Mouse (Mus musculus): ENCODE results near the gene Tspan11.

The Tspan11 gene

DNA sequence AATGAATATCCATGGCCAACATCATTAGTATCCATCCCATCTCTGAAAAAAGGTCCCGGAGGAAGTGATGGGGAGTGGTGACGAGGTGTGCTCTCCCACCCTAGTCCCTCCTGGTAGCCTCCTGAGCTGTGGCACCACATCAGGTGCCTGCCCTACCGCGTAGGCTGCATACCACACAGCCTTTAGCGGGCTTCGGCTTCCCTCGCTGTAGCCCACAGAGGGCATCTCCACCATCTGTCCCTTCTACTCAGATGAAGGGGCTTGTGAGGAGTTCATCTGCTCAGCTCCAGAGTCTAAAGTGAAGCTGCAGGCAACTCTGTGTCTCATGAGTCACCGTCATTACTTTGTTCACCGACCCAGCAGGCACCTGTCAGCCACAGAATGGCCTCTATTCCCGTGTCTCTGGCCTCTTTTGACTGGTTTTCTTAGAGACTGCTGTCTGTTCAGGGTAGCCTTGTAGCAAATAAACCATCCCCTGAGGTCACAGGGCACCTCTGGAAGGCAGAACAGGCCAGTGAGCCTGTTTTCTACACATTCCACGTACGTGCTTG is 101.6 kb downstream of the Tspan11 start:
- in situ Hi-C loops (cut with MboI, MseI): no loop called here

GRCm38 (mm10) chr6:127989624-127990212 is 102.3 kb downstream of the Tspan11 start:
- in situ Hi-C loops (cut with MboI, MseI): no loop called here

- in situ Hi-C loops (cut with MboI, MseI): no loop called here
Observed at GRCm38 (mm10) chr6:127991509-127992176, 104.3 kb downstream of the Tspan11 start.

GRCm38 (mm10) chr6:127992993-127993392 is 105.6 kb downstream of the Tspan11 start:
- in situ Hi-C loops (cut with MboI, MseI): no loop called here

DNA sequence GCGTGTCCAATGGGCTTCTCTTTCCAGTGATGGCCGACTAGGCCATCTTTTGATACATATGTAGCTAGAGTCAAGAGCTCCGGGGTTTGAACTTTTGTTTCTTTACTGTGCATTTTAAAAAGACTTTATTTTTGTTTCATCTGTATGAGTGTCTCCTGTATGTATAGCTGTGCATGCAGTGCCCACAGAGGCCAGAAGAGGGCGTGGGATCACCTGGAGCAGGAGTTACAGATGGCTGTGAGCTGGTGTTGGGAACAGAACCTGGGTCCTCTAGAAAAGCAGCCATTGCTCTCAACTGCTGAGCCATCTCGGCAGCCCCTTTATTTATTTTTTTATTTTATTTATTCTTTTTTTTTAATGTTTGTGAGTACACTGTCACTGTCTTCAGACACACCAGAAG is 109.5 kb downstream of the Tspan11 start:
- in situ Hi-C loops (cut with MboI, MseI): no loop called here

DNA sequence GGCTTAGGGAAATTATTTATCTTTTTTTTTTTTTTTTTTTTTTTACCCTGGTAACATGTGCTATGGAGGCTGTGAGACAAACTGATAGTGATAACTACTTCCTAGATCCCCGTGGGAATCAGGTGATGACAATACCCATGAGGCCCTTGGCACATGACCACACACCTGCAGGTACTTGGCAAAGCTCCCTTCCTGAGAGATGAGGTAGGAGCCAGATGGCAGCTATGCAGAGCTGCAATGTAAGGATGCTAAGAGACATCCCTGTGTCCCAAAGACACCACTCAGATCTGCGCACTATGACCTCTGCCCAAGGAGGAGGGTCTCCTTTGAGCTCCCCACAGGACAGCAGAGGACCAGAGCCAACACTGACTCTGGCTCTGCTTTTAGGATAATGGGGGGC is 111.7 kb downstream of the Tspan11 start:
- in situ Hi-C loops (cut with MboI, MseI): no loop called here

GRCm38 (mm10) chr6:128000777-128001176 is 113.4 kb downstream of the Tspan11 start:
- in situ Hi-C loops (cut with MboI, MseI): loop anchor here (25.0 kb wide), 1 partner anchor 838 kb away; the partner anchor contains the start of gene Ccnd2

DNA sequence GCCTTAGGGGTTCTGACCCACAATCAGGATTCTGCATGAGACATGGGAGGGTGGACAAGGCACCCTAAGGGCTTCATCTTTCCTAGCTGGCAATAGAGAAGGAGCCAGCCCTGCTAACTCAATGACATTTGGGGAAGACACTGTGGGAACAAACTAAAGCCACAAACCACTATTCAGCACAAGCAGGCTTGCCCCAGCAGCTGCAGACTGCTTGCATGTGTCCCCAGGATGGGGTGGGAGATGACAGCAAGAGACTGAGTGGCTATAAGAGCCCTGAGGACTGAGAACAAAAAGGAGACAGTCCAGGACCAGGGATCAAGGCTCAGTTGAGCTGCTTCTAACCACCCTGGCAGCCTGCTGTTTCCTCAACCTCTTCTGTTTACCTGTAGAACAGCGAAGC is 114.2 kb downstream of the Tspan11 start:
- in situ Hi-C loops (cut with MboI, MseI): loop anchor here (25.0 kb wide), 1 partner anchor 839 kb away; the partner anchor contains the start of gene Ccnd2

GRCm38 (mm10) chr6:128002104-128002503 is 114.7 kb downstream of the Tspan11 start:
- in situ Hi-C loops (cut with MboI, MseI): loop anchor here (25.0 kb wide), 1 partner anchor 840 kb away; the partner anchor contains the start of gene Ccnd2

DNA sequence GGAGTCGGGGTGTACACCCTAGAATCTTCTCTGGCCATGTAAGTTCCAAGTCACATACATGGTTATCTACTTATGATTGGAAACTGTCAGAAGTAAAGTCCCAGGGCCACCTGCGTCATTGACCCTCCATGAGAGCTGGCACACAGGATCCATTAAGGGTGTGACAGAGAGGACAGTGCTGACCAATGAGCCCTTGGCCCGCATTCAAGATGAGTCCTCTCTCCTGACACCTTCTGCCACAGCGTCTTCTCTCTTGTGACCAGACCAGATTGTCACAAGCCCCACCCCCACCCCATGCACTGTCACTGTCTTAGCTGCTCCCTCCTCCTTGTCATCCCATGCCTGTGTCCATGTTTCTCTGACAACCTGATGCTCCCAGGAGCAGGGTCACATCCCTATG is 115.3 kb downstream of the Tspan11 start:
- in situ Hi-C loops (cut with MboI, MseI): loop anchor here (25.0 kb wide), 1 partner anchor 840 kb away; the partner anchor contains the start of gene Ccnd2

GRCm38 (mm10) chr6:128003542-128003941 is 116.2 kb downstream of the Tspan11 start:
- in situ Hi-C loops (cut with MboI, MseI): loop anchor here (25.0 kb wide), 1 partner anchor 841 kb away; the partner anchor contains the start of gene Ccnd2

Data from regulatory T cell (primary cell).